Mouse (Mus musculus) T-helper 17 cell (primary cell): ENCODE measurements around the gene Scfd2.

Experiments
- in situ Hi-C, 2 experiments: fragments of 300-600 bp; cut with MboI, MseI; formaldehyde crosslinking; loops; 1 replicate in 1 of 2; 2 replicates in 1 of 2; pipeline ENCODE4 v1.15.1; 2025; ENCODE audit warnings: high pct_unique_total_duplicates in 2 of 2

Gene Scfd2

DNA sequence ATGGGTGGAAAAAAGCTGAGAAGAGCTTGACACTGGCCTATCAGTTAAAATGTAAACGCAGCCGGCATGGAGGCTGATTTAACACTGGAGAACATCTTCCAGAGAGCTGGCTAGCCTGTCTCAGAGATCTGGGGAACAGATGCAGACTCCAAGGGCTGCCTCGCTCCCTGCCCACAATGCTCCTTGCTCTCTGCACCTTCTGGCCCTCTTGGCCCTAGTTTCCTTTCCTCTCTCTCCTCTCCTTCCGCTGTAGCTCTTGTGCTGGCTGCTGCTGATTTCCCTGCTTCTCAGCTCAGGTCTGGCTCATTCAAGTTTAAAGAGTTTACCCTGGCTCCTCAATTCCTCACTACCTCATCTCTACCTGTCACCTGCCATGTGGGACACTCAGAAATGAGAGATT, 321.9 kb downstream of the Scfd2 start:
- in situ Hi-C loops: no loop called here

DNA sequence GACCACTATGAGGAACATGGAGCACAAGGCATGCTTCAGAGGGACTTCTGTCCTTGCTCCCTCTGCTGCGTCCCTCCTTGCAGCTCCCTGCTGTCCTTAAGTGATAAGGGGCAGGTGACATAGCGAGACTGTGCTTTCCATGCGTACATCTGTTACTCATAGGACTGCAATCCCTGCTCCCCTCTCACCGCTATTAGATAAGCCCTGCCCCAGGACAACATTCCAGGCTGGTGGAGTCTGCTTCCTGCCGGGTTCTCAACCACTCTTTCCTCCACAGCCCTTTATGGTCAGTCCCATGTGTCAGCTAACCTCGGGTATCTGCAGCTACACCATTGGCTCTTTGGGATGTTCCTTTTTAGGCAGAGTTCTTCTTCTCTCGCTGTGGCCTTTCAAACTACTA, 323.1 kb downstream of the Scfd2 start:
- in situ Hi-C loops: no loop called here

DNA sequence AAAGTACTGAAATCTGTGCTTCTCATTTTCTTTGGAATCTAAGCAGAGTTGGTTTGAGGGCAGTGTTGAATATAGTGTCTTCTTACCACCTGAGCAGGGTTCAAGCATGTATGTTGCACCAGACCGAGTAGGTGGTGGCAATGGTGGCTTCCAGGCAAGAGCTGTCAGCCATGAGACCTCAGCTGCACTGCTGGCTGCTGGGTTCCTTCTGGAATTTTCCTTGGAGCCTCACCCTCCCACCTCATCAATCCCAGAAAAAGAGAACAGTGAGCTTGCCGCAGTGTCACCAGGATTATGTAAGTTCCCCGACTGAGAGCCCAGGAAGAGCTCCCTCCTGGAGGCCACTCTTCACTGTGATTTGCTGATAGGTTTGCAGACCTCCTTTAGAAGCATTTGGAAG, 324.4 kb downstream of the Scfd2 start:
- in situ Hi-C loops: no loop called here

DNA sequence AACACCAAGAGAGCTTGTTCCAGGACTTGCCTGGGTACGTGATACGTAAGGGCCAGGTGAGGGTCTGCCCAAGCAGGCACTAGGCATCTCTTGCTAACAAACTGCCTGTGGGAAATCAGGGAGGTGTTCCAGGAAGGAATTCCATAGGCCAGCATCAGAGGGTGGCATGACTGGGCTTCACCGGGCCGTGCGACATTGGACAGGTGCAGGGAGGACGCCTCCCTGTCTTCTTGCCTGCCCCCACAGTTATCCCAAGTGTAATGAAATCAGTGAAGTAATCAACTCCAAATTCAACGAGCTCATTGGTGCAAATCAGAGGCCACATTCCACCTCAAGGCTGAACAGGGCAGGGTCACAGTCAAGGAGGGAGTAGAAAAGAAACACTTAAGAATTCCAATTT, 324.9 kb downstream of the Scfd2 start:
- in situ Hi-C loops: no loop called here

DNA sequence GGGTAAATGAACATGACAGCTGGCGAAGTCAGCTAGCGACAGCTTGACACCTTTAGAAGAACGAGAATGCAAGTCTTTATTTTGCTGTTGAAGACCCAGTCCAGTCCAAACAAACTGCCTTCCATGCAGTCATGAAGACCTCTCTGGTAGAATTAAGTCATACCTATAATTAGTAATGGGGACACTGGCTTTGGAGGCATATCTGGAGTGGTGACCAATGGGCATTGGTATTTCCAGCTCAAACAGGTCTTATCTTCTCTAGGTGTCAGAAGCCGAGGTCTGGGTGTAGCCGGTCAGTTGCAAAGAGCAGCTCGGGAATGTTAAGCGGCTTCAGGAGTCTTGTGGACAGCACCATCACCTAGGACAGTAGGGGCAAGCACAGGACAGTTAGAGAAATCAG, 325.5 kb downstream of the Scfd2 start:
- in situ Hi-C loops: no loop called here

DNA sequence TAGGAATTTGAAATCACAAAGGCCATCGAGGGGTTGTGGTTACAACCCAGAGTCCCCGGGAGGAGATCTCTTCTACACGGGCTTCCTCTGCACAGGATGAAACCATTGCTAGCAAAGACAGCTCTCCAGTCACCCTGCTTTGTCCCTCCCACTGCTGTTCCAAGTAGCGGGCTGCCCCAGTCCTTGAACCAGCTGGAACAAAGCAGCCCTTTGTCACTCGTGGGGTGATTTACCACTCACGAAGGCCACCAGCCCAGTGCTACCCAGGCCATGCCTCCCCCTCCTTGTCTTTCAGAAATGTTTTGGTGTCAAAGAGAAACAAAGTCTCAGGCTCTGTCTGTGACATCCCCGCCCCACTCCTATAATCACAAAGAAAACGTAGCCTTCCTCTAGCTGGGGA, 326.1 kb downstream of the Scfd2 start:
- in situ Hi-C loops: no loop called here

DNA sequence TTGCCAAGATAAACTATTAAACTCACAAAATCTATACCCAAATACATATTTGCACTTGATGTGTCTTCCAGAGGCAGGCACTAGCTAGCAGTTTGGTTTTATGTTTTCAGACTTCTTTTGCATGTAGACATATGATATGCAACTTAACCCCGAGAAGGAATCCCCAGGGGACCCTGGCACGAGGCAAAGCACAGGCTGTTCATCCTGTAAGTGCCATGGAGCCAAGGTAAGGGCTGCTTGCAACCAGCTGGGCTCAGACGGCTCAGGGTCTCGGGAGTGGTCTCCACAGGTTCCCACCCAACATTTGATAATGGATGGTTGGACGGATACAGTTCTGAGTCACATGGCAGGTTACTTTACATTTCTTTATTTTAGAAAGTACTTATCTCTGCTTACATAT, 327.1 kb downstream of the Scfd2 start:
- in situ Hi-C loops: no loop called here

DNA sequence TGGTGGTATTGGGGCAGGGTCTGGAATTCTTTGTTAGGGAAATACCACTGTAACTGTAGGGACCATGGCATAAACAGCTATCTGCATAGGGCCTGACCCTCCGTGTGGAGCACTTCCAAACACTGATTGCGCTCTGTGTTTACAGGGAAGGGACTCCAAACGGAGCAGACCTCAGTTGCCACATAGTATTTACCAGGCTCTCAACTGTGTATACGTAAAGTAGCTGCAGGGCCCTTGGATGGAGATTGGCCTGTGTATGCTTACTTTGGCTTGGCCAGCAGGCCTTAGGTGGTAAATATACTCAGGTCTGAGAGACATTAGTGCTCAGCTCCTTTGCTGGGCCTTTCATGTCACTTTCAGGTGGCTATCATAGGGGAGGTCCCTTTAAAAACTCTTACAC, 329.0 kb downstream of the Scfd2 start:
- in situ Hi-C loops: no loop called here

DNA sequence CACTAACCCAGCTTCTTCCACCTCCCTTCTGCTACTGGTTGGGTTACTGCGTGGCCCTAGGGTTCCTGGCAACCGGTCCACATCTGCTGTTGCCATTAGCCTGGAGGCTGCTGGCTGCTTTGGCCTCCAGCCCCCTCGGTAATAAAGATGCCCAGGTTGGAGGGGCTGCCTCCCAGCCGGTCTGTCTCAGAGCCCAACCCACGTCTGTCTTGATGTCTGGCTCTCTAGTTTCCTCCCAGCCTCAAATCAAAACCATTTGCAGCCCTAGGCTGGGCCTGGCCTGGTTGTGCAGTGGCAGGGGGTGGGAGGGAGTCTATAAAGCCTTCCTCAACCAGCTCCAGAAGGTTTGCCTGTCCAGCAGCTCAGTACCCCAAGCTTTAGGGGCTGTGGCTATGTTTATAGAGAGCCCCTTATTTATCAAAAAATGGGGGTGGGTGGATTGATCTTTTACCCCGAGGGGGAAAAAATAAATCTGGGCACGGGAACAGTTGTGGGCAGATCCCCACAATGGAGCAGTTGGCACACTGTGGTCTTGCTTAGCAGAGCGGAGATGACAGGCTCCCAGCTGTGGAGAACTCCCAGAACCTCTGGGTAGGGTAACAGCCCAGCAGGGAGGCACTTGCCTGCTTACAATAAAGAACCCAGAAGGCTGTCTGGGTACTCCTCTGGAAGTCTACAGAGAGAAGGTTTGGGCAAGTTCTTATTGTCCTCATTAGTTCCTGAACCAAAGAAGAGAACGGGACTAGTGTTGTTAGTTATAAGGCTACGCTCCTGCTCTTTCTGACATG, 329.8 kb downstream of the Scfd2 start:
- in situ Hi-C loops: no loop called here

DNA sequence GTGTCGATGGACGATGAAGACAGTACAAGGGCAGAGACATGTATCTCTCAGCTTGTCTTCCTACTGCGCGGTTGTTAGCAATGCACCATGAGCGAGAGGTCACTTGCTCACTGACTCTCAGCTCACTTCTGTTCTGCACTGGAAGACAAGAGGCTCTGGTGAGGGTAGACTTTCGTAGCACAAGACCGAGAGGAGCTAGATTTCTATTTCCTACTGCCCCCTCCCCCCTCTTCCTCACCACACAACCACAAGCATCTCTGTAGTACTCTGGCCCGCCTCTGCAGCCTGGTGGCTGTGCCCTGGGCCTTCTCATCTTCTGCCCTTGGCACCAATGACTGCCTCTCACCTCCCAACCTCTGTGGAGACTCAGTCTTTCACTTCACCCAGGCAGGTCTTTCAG, 331.1 kb downstream of the Scfd2 start:
- in situ Hi-C loops: no loop called here

DNA sequence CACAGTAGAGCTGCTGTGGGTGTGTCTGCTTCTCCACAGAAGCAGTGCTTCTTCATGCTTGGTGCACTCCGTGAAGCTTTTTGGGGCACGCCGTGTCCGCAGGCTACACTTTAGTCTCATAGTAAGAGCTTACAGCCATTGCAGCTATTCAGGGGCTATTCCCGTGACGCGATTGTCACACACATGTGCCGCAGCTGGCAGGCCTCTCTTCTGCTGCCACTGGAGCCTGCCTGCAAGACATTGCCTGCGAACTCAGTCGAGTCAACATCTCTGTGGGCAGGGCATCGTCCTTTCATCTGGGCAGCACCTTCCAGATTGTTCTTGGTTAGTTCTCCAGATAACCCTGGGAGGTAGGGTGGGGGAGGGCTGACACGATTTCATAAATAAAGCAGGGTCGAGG, 331.8 kb downstream of the Scfd2 start:
- in situ Hi-C loops: no loop called here

DNA sequence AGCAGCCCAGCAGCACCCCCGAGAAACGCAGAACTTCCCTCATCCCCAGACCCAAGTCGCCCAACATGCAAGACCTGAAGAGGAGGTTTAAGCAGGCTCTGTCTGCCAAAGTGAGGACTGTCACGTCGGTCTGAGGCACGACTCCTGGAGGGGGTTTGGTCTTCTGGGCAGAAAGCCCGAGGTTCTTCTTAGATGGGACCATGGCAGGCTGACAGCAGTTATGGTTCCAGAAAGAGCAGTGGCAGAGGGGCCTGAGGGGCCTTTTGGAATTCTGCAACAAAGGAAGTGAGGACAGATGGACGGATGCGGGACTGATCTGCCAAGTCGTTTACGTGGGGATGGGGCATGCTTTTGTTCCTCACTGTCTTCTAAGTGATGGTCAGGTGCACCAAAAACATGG, 333.1 kb downstream of the Scfd2 start:
- in situ Hi-C loops: no loop called here

DNA sequence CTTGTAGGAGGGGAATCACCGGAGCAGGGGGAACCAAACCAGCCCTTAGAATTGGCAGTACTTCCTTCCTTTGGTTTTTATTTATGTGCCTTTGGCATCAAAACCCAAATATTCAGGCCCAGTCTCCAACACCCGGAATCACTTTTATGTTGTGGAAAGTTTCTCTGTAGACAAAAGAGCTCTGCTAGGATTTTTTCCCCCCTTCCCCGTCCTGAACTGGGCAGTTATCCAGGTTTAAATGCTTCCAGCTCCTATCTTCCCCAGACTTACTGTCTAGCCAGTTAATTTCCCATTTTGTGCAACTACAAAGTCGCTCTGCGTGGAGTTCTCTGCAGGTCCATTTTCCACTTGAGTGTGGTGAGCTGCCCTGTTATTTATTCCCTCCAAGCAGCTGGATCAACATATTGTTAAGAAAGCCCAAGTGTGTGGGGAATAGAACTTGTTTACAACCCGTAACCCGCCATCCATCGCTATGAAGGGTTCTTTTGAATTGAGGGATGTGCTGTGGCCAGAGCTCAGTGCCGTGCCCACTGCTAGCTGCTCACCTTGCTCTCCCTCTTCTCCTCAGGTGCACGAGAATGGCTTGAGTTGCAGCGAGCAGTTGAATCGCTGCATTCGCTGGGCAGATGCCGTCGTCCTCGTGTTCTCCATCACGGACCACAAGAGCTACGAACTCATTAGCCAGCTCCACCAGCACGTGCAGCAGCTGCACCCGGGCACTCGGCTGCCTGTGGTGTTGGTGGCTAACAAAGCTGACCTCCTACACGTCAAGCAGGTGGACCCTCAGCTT, 333.8 kb downstream of the Scfd2 start:
- in situ Hi-C loops: no loop called here

DNA sequence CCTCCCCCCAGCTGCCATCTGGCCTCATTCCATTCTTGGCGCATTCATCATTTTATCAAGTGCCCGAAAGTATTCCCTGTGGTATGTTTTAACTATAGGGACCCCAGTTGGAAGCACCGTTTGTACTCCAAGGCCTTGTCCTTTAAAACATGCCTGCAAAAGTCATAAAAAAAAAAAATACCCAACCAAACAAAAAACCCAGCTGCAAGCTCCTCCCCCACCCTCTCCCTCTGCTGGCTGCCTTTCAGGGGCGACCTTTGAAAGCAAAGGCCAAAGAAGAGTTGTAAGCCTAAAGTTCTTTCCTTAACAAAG, 335.3 kb downstream of the Scfd2 start:
- in situ Hi-C loops: no loop called here

DNA sequence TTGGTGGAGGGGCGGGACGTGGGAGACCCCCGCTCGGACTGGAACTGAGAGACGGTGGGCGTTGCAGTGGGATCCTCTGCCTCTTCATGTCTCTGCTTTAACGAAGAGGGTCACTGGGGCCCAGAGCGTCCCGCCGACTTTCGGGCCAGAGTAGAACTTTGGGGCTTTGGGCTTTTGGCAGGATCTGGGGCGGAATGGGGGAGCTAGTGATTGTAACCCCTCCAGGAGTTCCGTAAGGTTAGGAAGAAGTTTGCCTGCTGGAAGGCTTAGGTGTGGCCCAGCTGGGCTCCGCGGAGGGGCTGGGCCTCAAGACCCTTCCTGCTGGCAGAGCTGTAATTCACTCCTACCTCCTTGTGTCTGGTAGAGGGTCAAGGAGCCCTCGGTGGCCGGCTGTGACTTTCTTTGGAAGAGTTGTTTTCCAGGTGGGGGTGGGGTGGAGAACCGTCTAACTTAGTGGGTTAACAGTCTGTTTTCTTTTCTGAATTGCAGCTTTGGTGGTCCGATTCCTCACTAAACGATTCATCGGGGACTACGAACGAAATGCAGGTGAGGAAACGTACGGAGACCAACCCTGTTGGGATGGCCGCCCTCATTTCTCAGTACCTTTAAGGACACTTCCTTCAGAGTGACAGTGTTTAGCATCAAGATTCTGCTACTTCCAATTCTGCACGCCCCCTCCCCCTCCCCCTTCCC, 335.8 kb downstream of the Scfd2 start:
- in situ Hi-C loops: no loop called here

DNA sequence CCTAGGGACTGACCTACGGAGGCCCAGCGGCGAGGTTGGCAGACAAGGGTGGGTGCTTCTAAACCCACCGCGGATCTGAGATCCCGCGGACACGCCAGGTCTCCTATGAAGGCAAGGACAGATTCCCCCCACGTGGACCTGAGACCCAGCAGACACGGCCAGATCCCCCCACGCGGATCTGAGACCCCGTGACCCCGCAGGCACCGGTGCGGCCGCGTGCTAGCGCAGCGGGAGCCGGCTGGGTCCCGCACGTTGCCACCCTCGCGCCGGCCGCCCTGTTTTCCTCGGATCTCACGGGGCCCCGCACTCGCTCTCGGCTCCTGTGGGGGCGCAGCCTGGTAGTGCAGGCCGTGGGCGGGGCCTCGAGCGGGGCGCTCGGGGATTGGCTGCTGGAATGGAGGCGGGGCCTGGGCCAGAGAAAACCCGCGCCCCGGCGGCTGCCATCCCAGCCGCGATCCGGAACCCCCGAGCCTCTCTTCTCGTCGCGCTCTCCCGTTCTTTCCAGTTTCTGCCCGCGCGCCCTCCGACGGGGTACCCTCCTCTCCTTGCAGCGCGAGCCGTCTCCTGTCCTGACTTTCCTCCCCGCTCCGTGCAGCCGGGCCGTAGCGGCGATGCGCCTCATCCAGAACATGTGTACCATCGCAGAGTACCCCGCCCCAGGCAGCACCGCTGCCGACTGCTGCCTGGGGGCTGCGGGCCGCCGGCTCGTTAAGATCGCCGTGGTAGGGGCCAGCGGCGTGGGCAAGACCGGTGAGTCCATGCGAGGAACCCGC, 336.5 kb downstream of the Scfd2 start, which contains the start of gene Rasl11b:
TSS of gene Rasl11b (plus strand) at position 446 of the 773 bp plus-strand sequence.
- in situ Hi-C loops: no loop called here

DNA sequence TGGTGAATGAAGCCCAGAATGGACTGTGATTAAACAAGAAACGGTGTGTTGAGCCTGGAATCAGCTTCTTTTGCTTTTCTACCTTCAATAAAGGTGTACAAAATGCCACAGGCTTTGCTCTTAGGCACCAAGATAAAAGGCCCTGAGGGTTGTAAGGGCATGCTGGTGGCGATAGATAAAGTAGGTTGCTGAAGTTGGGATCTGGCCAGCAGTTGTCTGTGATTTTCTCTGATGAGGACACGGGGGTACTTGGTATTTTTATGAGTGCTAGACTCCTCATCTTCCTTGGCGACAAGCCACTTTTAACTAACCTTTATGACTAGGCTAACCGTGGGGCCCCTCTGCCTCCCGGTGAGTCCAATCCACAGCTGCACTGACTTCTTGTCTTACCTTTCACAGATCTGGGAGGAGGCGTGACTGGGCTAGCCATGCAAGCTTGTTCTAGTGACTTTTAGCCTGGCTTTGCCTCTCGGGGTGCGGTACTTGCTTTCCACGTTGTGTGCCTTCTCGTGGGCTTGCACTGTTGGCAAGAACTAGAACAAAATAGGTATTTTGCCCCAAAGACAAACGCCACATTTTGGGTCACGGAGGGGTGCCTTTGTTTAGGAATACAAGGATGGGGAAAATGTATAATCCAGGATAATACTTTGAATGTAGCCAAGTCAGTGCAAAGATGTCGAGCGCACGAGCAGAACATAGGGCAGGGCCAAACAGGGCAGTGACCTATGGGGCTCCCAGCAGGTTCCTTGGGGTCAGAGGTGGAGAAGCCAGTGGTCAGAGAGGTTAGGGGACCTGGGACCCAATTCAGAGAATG, 337.3 kb downstream of the Scfd2 start:
- in situ Hi-C loops: no loop called here

DNA sequence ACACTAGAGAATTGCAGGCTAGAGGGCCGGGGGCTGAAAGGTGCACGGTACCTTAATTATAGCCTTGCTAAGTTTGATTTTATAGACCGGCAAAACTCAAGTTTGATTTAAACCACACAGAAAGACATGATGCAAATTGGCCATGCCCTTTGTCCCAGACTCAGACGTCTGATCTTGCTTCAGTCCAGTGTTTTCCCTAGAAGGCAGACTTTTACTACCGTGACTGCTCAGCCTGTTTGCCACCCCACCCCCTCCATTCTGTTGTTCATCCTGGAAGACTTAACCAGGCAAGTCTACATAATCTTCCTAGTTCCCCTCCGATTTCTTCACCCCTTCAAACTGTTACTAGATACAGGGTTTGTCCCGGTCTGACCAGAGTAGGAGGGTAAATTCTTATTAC, 337.9 kb downstream of the Scfd2 start:
- in situ Hi-C loops: no loop called here

DNA sequence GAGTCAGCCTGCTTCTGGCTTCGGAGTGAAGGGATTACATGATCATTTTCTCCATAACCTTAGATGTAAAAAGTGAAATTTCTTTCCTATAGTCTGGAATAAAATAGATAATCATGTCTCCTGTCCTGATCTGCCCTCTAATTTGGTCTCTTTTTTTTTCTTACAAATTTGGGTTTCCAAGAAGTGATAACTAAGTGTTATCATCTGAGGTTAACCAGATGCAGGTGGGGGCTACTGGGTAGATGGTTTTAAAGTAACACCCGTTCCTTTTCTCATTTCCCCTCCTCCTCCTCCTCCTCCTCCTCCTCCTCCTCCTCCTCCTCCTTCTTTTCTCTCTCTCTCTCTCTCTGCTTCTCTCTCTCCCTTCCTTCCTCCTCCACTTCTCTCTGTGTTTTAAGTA, 338.6 kb downstream of the Scfd2 start:
- in situ Hi-C loops: no loop called here

DNA sequence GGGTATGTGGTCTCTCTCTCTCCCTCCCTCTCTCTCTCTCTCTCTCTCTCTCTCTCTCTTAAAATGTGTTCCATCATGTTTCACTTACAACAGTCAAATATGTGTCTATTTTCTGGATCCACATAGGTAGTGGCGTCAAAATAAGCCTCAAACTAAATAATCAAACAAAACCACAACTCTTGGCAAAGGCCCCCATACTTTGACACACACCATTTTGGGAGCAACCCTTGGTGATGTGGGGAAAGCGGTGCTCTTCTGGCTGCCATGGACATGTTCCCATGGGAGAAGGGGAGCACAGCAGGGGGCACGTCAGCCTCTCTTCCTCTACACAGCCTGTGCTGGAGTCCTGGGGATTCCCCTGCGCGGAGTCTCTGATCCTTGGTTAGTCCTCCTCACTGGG, 340.6 kb downstream of the Scfd2 start:
- in situ Hi-C loops: no loop called here

DNA sequence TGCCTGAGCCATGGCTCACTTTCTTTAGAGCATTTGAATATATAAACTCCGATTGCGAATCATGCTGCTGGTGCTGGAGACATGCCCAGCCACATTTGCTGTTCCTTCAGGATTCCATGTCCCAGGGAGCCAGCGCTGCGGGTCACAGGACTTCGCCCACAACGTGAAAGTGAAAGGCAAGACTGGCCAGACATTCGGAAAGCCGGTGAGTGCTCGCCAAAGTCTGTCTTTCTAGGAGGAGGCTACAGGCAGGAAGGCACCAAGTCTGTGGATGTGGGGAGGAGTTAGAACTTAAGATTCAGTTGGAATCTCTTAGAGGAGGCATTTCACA, 341.4 kb downstream of the Scfd2 start:
- in situ Hi-C loops: no loop called here
